Mouse (Mus musculus) MEL (cell line): ENCODE data around the gene Dgat2. TPM values are rescaled to one million over a fixed set of nuclear protein-coding genes. Genes with fewer than 3 reads are reported as not detected.

Source experiments
- DNase-seq: peaks from one replicate; pipeline ENCODE4 v3.0.0; 2011; ENCODE audit warnings: low read depth, low spot score
- H3K27ac ChIP-seq: 2 replicates; pipeline ENCODE4 v1.5.1; 2012; ENCODE audit warnings: low read depth, mild to moderate bottlenecking, control low read depth, low read length, moderate library complexity; ENCODE audit not compliant: control insufficient read depth
- H3K27me3 ChIP-seq, 2 experiments: fragments of 150-350 bp in 1 of 2; sonication (generic) in 1 of 2; 2 replicates each; pipeline ENCODE4 v1.6.1; 2012; ENCODE audit warnings: low read length in 2 of 2, mild to moderate bottlenecking in 2 of 2, improper control_type of control experiment in 1 of 2, moderate library complexity in 1 of 2; ENCODE audit not compliant: insufficient read depth in 2 of 2, control insufficient read depth in 1 of 2
- H3K36me3 ChIP-seq, 2 experiments: 2 replicates each; pipeline ENCODE4 v1.6.1; 2012 to 2014; ENCODE audit warnings: low read length in 2 of 2, improper control_type of control experiment in 1 of 2, inconsistent platforms in 1 of 2, mild to moderate bottlenecking in 1 of 2; ENCODE audit not compliant: insufficient read depth in 2 of 2, control insufficient read depth in 1 of 2
- H3K4me1 ChIP-seq, 2 experiments: fragments of 150-350 bp in 1 of 2; sonication (generic) in 1 of 2; 2 replicates each; pipeline ENCODE4 v1.6.1; 2012; ENCODE audit warnings: low read length in 2 of 2, improper control_type of control experiment in 1 of 2, mild to moderate bottlenecking in 1 of 2; ENCODE audit not compliant: insufficient read depth in 2 of 2, control insufficient read depth in 1 of 2
- H3K4me3 ChIP-seq, 2 experiments: fragments of 150-350 bp in 1 of 2; sonication (generic) in 1 of 2; 2 replicates each; pipeline ENCODE4 v1.5.1; 2012; ENCODE audit warnings: low read depth in 2 of 2, low read length in 2 of 2, mild to moderate bottlenecking in 2 of 2, moderate library complexity in 2 of 2, control low read depth in 1 of 2, improper control_type of control experiment in 1 of 2; ENCODE audit not compliant: control insufficient read depth in 1 of 2, insufficient read depth in 1 of 2
- H3K79me2 ChIP-seq: 2 replicates; pipeline ENCODE4 v1.6.1; 2012; ENCODE audit warnings: mild to moderate bottlenecking, low read length, moderate library complexity; ENCODE audit not compliant: control insufficient read depth, poor library complexity, insufficient read depth
- H3K9ac ChIP-seq: 2 replicates; pipeline ENCODE4 v1.6.1; 2012; ENCODE audit warnings: low read depth, mild to moderate bottlenecking, control low read depth, low read length, moderate library complexity; ENCODE audit not compliant: control insufficient read depth, poor library complexity, severe bottlenecking
- H3K9me3 ChIP-seq: fragments of 150-350 bp; sonication (generic); replicated peaks from 2 replicates; pipeline ENCODE4 v1.6.1; 2012; ENCODE audit warnings: mild to moderate bottlenecking, low read length, improper control_type of control experiment, moderate library complexity; ENCODE audit not compliant: insufficient read depth
- CHD1 ChIP-seq: IDR thresholded peaks from 2 replicates; pipeline ENCODE4 v1.6.1; 2012; ENCODE audit warnings: low read depth, mild to moderate bottlenecking, inconsistent platforms, low read length, improper control_type of control experiment
- CHD2 ChIP-seq: IDR thresholded peaks from 2 replicates; pipeline ENCODE4 v1.6.1; 2011; ENCODE audit warnings: low read length, improper control_type of control experiment
- E2F4 ChIP-seq: IDR thresholded peaks from 2 replicates; pipeline ENCODE4 v1.6.1; 2011; ENCODE audit warnings: low read depth, low read length, improper control_type of control experiment, borderline replicate concordance
- ELF1 ChIP-seq: IDR thresholded peaks from 2 replicates; pipeline ENCODE4 v1.6.1; 2014; ENCODE audit warnings: low read depth, mild to moderate bottlenecking, inconsistent platforms, low read length, improper control_type of control experiment, moderate library complexity
- EP300 ChIP-seq, 2 experiments: IDR thresholded peaks; 2 replicates each; pipeline ENCODE4 v1.6.1; 2011; ENCODE audit warnings: improper control_type of control experiment in 2 of 2, low read length in 2 of 2, low read depth in 1 of 2, mild to moderate bottlenecking in 1 of 2
- ETS1 ChIP-seq: IDR thresholded peaks from 2 replicates; pipeline ENCODE4 v1.6.1; 2012; ENCODE audit warnings: low read depth, mild to moderate bottlenecking, inconsistent platforms, low read length, improper control_type of control experiment, moderate library complexity
- GABPA ChIP-seq: IDR thresholded peaks from 2 replicates; pipeline ENCODE4 v1.6.1; 2012; ENCODE audit warnings: low read depth, mild to moderate bottlenecking, inconsistent platforms, low read length, improper control_type of control experiment, moderate library complexity
- HCFC1 ChIP-seq: IDR thresholded peaks from 2 replicates; pipeline ENCODE4 v1.6.1; 2012; ENCODE audit warnings: low read depth, mild to moderate bottlenecking, inconsistent platforms, low read length, improper control_type of control experiment, moderate library complexity
- MAFK ChIP-seq: IDR thresholded peaks from 2 replicates; pipeline ENCODE4 v1.6.1; 2011; ENCODE audit warnings: low read depth, mild to moderate bottlenecking, low read length, improper control_type of control experiment, borderline replicate concordance
- MAX ChIP-seq: IDR thresholded peaks from 2 replicates; pipeline ENCODE4 v1.6.1; 2011; ENCODE audit warnings: low read length, improper control_type of control experiment
- MXI1 ChIP-seq: IDR thresholded peaks from 2 replicates; pipeline ENCODE4 v1.6.1; 2011; ENCODE audit warnings: mild to moderate bottlenecking, low read depth, low read length, improper control_type of control experiment
- MYC ChIP-seq: IDR thresholded peaks from 2 replicates; pipeline ENCODE4 v1.6.1; 2011; ENCODE audit warnings: low read depth, mild to moderate bottlenecking, low read length, improper control_type of control experiment, moderate library complexity
- NELFE ChIP-seq: IDR thresholded peaks from 2 replicates; pipeline ENCODE4 v1.6.1; 2011; ENCODE audit warnings: low read depth, low read length, improper control_type of control experiment
- NRF1 ChIP-seq: IDR thresholded peaks from 2 replicates; pipeline ENCODE4 v1.6.1; 2014; ENCODE audit warnings: low read depth, mild to moderate bottlenecking, inconsistent platforms, low read length, improper control_type of control experiment, moderate library complexity; ENCODE audit not compliant: poor library complexity, insufficient read depth, severe bottlenecking
- POLR2A ChIP-seq, 2 experiments: IDR thresholded peaks; 2 replicates each; pipeline ENCODE4 v1.6.1; 2011 to 2012; ENCODE audit warnings: low read length in 2 of 2, mild to moderate bottlenecking in 2 of 2, control low read depth in 1 of 2, improper control_type of control experiment in 1 of 2, low read depth in 1 of 2, moderate library complexity in 1 of 2; ENCODE audit not compliant: control insufficient read depth in 1 of 2, insufficient read depth in 1 of 2, poor library complexity in 1 of 2
- POLR2AphosphoS2 ChIP-seq: IDR thresholded peaks from 2 replicates; pipeline ENCODE4 v1.6.1; 2011; ENCODE audit warnings: low read length, improper control_type of control experiment
- POLR2AphosphoS5 ChIP-seq: IDR thresholded peaks from 2 replicates; pipeline ENCODE4 v1.6.1; 2012; ENCODE audit warnings: low read depth, borderline replicate concordance, mild to moderate bottlenecking, inconsistent platforms, low read length, moderate library complexity, mixed read lengths
- RAD21 ChIP-seq: IDR thresholded peaks from 2 replicates; pipeline ENCODE4 v1.6.1; 2011; ENCODE audit warnings: mild to moderate bottlenecking, low read depth, low read length, improper control_type of control experiment
- SMC3 ChIP-seq: IDR thresholded peaks from 2 replicates; pipeline ENCODE4 v1.6.1; 2011; ENCODE audit warnings: low read depth, low read length, improper control_type of control experiment
- TAL1 ChIP-seq: IDR thresholded peaks from 2 replicates; pipeline ENCODE4 v1.6.1; 2012; ENCODE audit warnings: mild to moderate bottlenecking, inconsistent platforms, low read length, moderate library complexity, mixed read lengths
- TCF12 ChIP-seq: IDR thresholded peaks from 2 replicates; pipeline ENCODE4 v1.6.1; 2014; ENCODE audit warnings: low read depth, mild to moderate bottlenecking, inconsistent platforms, low read length, improper control_type of control experiment, moderate library complexity
- USF1 ChIP-seq: IDR thresholded peaks from 2 replicates; pipeline ENCODE4 v1.6.1; 2014; ENCODE audit warnings: low read depth, mild to moderate bottlenecking, inconsistent platforms, low read length, improper control_type of control experiment, moderate library complexity
- polyA plus RNA-seq, 2 experiments: library from polyadenylated mRNA; stranded (reverse) in 1 of 2; unstranded in 1 of 2; fragments of >175 nt in 1 of 2; fragments of >200 nt in 1 of 2; gene quantifications; 2 replicates each; pipeline versions ENCODE4 v1.2.1 to v1.2.4; 2012; ENCODE audit warnings: low replicate concordance in 2 of 2, low read depth in 1 of 2; ENCODE audit not compliant: insufficient read length in 2 of 2, insufficient read depth in 1 of 2, missing spikeins in 1 of 2
- total RNA-seq: library from RNA; depleted of rRNA; stranded (reverse); fragments of 300-350 nt; gene quantifications from 2 replicates; pipeline ENCODE4 v1.2.3, GENCODE M21; 2012

The Dgat2 gene
- total and polyA plus RNA-seq, 3 experiments, result 4.1 to 7.7 TPM; not detected in 1

GRCm38 (mm10) chr7:99155311-99156289 is 26.9 kb downstream of the Dgat2 start:
- Histone ChIP-seq H3K4me1 (peaks cover 1 to 8% of the 10 kb centered on the region in 2 experiments; a peak in 2 of 4 replicates), H3K27ac (no peak overlapping the region), H3K36me3 (0 out of 4 replicates have a peak, but pooled peaks cover 0 to 2% of the 10 kb centered on the region in 2 experiments), H3K9me3 (no peaks in the 10 kb centered on the region), H3K27me3 (no peaks in the 10 kb centered on the region), H3K79me2 (no peaks in the 10 kb centered on the region), H3K9ac (no peak overlapping the region; the same call in 1 of the 2 replicates)
- TF ChIP-seq RAD21 (no peak), TAL1 (peak; percentile 71), EP300 (IDR thresholded peaks at IDR 0.05; ENCODE audit: low read depth in 1 of 2, low read length in 2 of 2) (peak in 1 of 2 experiments; percentile 21; a peak in 2 of 4 replicates), POLR2AphosphoS2 (no peak), MXI1 (no peak), HCFC1 (no peak)
- TF ChIP-seq, all 39 proteins: peak for 2
- peak; percentile 59 for DNase-seq
- no peak overlapping the region for H3K4me3 ChIP-seq

- Histone ChIP-seq H3K9ac (no peak overlapping the region), H3K27me3 (no peaks in the 10 kb centered on the region), H3K79me2 (no peaks in the 10 kb centered on the region), H3K36me3 (0 out of 4 replicates have a peak, but pooled peaks cover 0 to 2% of the 10 kb centered on the region in 2 experiments), H3K9me3 (no peaks in the 10 kb centered on the region), H3K27ac (no peak overlapping the region), H3K4me3 (no peak overlapping the region), H3K4me1 (peaks cover 1 to 8% of the 10 kb centered on the region in 2 experiments; a peak in 2 of 4 replicates)
- peak; percentile 30 for DNase-seq
- TF ChIP-seq TAL1 (no peak), NELFE (no peak), MYC (no peak), E2F4 (no peak), POLR2A (IDR thresholded peaks at IDR 0.05; ENCODE audit: control insufficient read depth in 1 of 2, insufficient read depth in 1 of 2, low read depth in 1 of 2, low read length in 2 of 2, poor library complexity in 1 of 2) (no peak), NRF1 (no peak), ELF1 (no peak), CHD1 (no peak), MAX (no peak), TCF12 (no peak), CHD2 (no peak), MAFK (no peak), MXI1 (no peak), USF1 (no peak), POLR2AphosphoS5 (no peak), SMC3 (no peak), GABPA (no peak), ETS1 (no peak)
Measured at GRCm38 (mm10) chr7:99154648-99155151, 27.8 kb downstream of the Dgat2 start.
